Mouse (Mus musculus) heart, adult 2 months (tissue): ENCODE measurements at regions not wholly inside any gene's neighbourhood (a gene's known extent, or its start where the extent isn't known, plus 50 kb on each side); places are given as distances from the start of the nearest gene placed in this dataset.

Source experiments
- CTCF ChIP-seq: fragments of 200-600 bp; IDR thresholded peaks from 2 replicates; pipeline ENCODE4 v1.8.1; 2022; ENCODE audit warnings: antibody characterized with exemption, mild to moderate bottlenecking, moderate library complexity
- EP300 ChIP-seq: fragments of 200-500 bp; IDR thresholded peaks from 2 replicates; pipeline ENCODE4 v1.6.1; 2011; ENCODE audit warnings: low read depth, low read length, control low read depth; ENCODE audit not compliant: insufficient read depth

GRCm38 (mm10) chr13:3358079-3358608 lies 179.7 kb upstream of the Gdi2 start:
- TF ChIP-seq CTCF = no peak
- no peak for TF ChIP-seq EP300
